Mouse (Mus musculus) neural tube, embryonic 13.5 days (tissue): ENCODE measurements around the gene Itpk1. TPM values are rescaled to one million over a fixed set of nuclear protein-coding genes. Genes with fewer than 3 reads are reported as not detected.
A peak's percentile ranks its signal among the peaks of the same experiment; 100 is the strongest.

Source experiments
- ATAC-seq: fragments of 200-750 bp; cut with Nextera tagmentation; 2 replicates; pipeline ENCODE4 v1.8.0; 2017; ENCODE audit warnings: low read depth, mild to moderate bottlenecking, moderate TSS enrichment, moderate library complexity
- H3K27ac ChIP-seq: fragments of 300-500 bp; sonication (generic); replicated peaks from 2 replicates; pipeline ENCODE4 v1.5.1; 2015; ENCODE audit warnings: moderate library complexity, mild to moderate bottlenecking, inconsistent platforms
- H3K27me3 ChIP-seq: fragments of 300-500 bp; sonication (generic); 2 replicates; pipeline ENCODE4 v1.6.1; 2015; ENCODE audit warnings: mild to moderate bottlenecking, inconsistent platforms
- H3K36me3 ChIP-seq: fragments of 300-500 bp; sonication (generic); 2 replicates; pipeline ENCODE4 v1.6.1; 2015; ENCODE audit warnings: mild to moderate bottlenecking, inconsistent platforms
- H3K4me1 ChIP-seq: fragments of 300-500 bp; sonication (generic); replicated peaks from 2 replicates; pipeline ENCODE4 v1.6.1; 2015; ENCODE audit warnings: inconsistent platforms
- H3K4me2 ChIP-seq: fragments of 300-500 bp; sonication (generic); 2 replicates; pipeline ENCODE4 v1.6.1; 2015; ENCODE audit warnings: inconsistent platforms, mild to moderate bottlenecking, moderate library complexity
- H3K4me3 ChIP-seq: fragments of 300-500 bp; sonication (generic); 2 replicates; pipeline ENCODE4 v1.5.1; 2015; ENCODE audit warnings: mild to moderate bottlenecking, inconsistent platforms
- H3K9ac ChIP-seq: fragments of 300-500 bp; sonication (generic); 2 replicates; pipeline ENCODE4 v1.6.1; 2015; ENCODE audit warnings: moderate library complexity, mild to moderate bottlenecking, inconsistent platforms
- H3K9me3 ChIP-seq: fragments of 300-500 bp; sonication (generic); 2 replicates; pipeline ENCODE4 v1.6.1; 2016; ENCODE audit warnings: inconsistent platforms
- WGBS: fragments of 180-500 bp; shearing (Covaris S2); methylation state at CpG from one replicate; pipeline ENCODE4 v1.1.7; 2015; 5-methylcytosine and 5-hydroxymethylcytosine counted together
- polyA plus RNA-seq: library from polyadenylated mRNA; unstranded; fragments of >200 nt; fragmentation: Nextera tagmentation; extraction: Ambion mirVana; gene quantifications from 2 replicates; pipeline ENCODE4 v1.2.1, GENCODE M21; 2015

Itpk1 gene
- polyA plus RNA-seq, 1 experiment from 2014 or later: 34.0 TPM

- H3K27me3 ChIP-seq: peaks cover 15% of the 10 kb centered on the region
- no peak for ATAC-seq
- H3K9me3 ChIP-seq: no peaks in the 10 kb centered on the region
- H3K9ac ChIP-seq: no peak overlapping the region
- no peak overlapping the region for H3K4me2 ChIP-seq
- H3K27ac ChIP-seq: peak overlapping the region; percentile 34; the same call in 1 of the 2 replicates
- no peak overlapping the region for H3K4me3 ChIP-seq
- H3K4me1 ChIP-seq: peaks cover 36% of the 10 kb centered on the region
- 73% methylated on average over 3 of the region's 3 CpGs for WGBS
- H3K36me3 ChIP-seq: no peaks in the 10 kb centered on the region
These were observed 153.5 kb downstream of the Itpk1 start for GRCm38 (mm10) chr12:102551186-102551585.

GRCm38 (mm10) chr12:102550529-102550928 is 154.2 kb downstream of the Itpk1 start:
- Histone ChIP-seq H3K27me3 (peaks cover 15% of the 10 kb centered on the region), H3K9me3 (no peaks in the 10 kb centered on the region), H3K27ac (no peak overlapping the region), H3K36me3 (no peaks in the 10 kb centered on the region), H3K4me1 (peaks cover 29% of the 10 kb centered on the region), H3K4me2 (no peak overlapping the region), H3K9ac (no peak overlapping the region), H3K4me3 (no peak overlapping the region)
- no peak for ATAC-seq
- 5% methylated on average over 11 of the region's 11 CpGs for WGBS

GRCm38 (mm10) chr12:102545122-102545521 is 159.6 kb downstream of the Itpk1 start:
- Histone ChIP-seq H3K27ac (no peak overlapping the region), H3K27me3 (no peaks in the 10 kb centered on the region), H3K4me1 (no peaks in the 10 kb centered on the region), H3K9me3 (no peaks in the 10 kb centered on the region), H3K4me2 (no peak overlapping the region), H3K4me3 (no peak overlapping the region), H3K9ac (no peak overlapping the region), H3K36me3 (no peaks in the 10 kb centered on the region)
- 58% methylated on average over 6 of the region's 6 CpGs for WGBS
- no peak for ATAC-seq

GRCm38 (mm10) chr12:102541168-102541567 is 163.6 kb downstream of the Itpk1 start:
- over 99% methylated on average over 7 of the region's 7 CpGs for WGBS
- H3K9ac ChIP-seq: no peak overlapping the region
- H3K27me3 ChIP-seq: no peaks in the 10 kb centered on the region

GRCm38 (mm10) chr12:102540278-102540677 is 164.5 kb downstream of the Itpk1 start:
- Histone ChIP-seq H3K4me2 (no peak overlapping the region), H3K36me3 (no peaks in the 10 kb centered on the region), H3K9ac (no peak overlapping the region), H3K27me3 (no peaks in the 10 kb centered on the region), H3K4me3 (no peak overlapping the region), H3K9me3 (no peaks in the 10 kb centered on the region), H3K4me1 (no peaks in the 10 kb centered on the region), H3K27ac (no peak overlapping the region)
- 69% methylated on average over 8 of the region's 8 CpGs for WGBS
- no peak for ATAC-seq

More at GRCm38 (mm10) chr12:102541168-102541567, 163.6 kb downstream of the Itpk1 start:
- H3K9me3 ChIP-seq: no peaks in the 10 kb centered on the region
- H3K4me3 ChIP-seq: no peak overlapping the region
- no peaks in the 10 kb centered on the region for H3K36me3 ChIP-seq
- no peak overlapping the region for H3K27ac ChIP-seq
- no peak for ATAC-seq
- H3K4me2 ChIP-seq: no peak overlapping the region
- no peaks in the 10 kb centered on the region for H3K4me1 ChIP-seq

- WGBS: 53% methylated on average over 1 of the region's 1 CpGs
- H3K4me1 ChIP-seq: no peaks in the 10 kb centered on the region
- ATAC-seq: no peak
- no peaks in the 10 kb centered on the region for H3K9me3 ChIP-seq
- H3K4me2 ChIP-seq: no peak overlapping the region
- H3K36me3 ChIP-seq: no peaks in the 10 kb centered on the region
- H3K27me3 ChIP-seq: no peaks in the 10 kb centered on the region
- H3K4me3 ChIP-seq: no peak overlapping the region
- no peak overlapping the region for H3K9ac ChIP-seq
- H3K27ac ChIP-seq: no peak overlapping the region
These were observed 168.9 kb downstream of the Itpk1 start for GRCm38 (mm10) chr12:102535796-102536195.

GRCm38 (mm10) chr12:102527989-102528388 is 176.7 kb downstream of the Itpk1 start:
- ATAC-seq: no peak
- Histone ChIP-seq H3K27ac (no peak overlapping the region), H3K9me3 (no peaks in the 10 kb centered on the region), H3K4me2 (no peak overlapping the region), H3K36me3 (no peaks in the 10 kb centered on the region), H3K4me1 (no peaks in the 10 kb centered on the region), H3K9ac (no peak overlapping the region), H3K4me3 (no peak overlapping the region), H3K27me3 (no peaks in the 10 kb centered on the region)
- 66% methylated on average over 5 of the region's 5 CpGs for WGBS

DNA sequence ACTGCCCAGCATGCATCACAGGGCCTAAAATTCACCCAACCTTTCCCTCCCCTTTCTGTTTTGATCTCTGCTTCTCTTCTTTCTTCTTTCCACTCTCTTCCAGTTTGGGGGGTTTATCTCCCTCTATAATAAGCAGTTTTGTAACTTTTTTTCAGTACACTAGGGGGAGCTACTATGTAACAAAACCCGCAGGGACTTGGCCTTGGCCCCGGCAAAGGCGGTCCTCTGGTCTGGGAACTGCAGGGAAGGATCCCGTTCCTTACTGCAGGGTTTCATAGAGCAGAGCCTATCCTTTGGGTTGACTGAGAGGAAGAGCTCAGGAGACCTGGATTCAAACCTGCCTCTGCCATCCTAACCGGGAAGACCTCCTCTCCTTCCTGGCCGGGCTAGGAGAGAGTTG is 180.0 kb downstream of the Itpk1 start:
- WGBS: 27% methylated on average over 6 of the region's 6 CpGs
- no peak for ATAC-seq

DNA sequence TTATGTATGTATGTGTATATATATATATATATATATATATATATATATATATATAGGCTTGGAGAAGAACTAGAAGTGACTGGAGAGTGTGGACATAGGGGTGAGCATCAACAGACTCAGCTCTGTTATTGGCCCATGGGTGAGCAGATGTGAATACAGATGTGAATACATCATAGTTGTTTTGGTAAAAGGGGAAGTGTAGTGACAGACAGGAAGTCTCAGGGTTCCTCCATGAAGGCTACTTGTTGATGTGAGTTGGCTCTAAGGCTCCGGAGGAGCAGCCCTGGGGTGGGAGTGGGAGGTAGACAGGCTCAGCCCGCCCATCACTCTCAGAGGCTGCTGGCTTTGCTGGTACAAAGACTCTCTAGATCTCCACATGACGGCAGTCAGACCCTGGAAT is 180.5 kb downstream of the Itpk1 start:
- peaks cover 8% of the 10 kb centered on the region; the same call in 1 of the 2 replicates for H3K4me1 ChIP-seq
- no peak overlapping the region for H3K4me3 ChIP-seq
- no peak overlapping the region for H3K27ac ChIP-seq
- H3K9ac ChIP-seq: no peak overlapping the region
- no peak for ATAC-seq
- no peak overlapping the region for H3K4me2 ChIP-seq
- 67% methylated on average over 3 of the region's 3 CpGs for WGBS
- no peaks in the 10 kb centered on the region for H3K27me3 ChIP-seq
- no peaks in the 10 kb centered on the region for H3K36me3 ChIP-seq
- H3K9me3 ChIP-seq: no peaks in the 10 kb centered on the region

More for the DNA sequence above, 180.0 kb downstream of the Itpk1 start:
- Histone ChIP-seq H3K9me3 (no peaks in the 10 kb centered on the region), H3K4me2 (no peak overlapping the region), H3K36me3 (no peaks in the 10 kb centered on the region), H3K4me1 (peaks cover 8% of the 10 kb centered on the region; the same call in 1 of the 2 replicates), H3K27me3 (no peaks in the 10 kb centered on the region), H3K9ac (no peak overlapping the region), H3K4me3 (no peak overlapping the region), H3K27ac (no peak overlapping the region)

DNA sequence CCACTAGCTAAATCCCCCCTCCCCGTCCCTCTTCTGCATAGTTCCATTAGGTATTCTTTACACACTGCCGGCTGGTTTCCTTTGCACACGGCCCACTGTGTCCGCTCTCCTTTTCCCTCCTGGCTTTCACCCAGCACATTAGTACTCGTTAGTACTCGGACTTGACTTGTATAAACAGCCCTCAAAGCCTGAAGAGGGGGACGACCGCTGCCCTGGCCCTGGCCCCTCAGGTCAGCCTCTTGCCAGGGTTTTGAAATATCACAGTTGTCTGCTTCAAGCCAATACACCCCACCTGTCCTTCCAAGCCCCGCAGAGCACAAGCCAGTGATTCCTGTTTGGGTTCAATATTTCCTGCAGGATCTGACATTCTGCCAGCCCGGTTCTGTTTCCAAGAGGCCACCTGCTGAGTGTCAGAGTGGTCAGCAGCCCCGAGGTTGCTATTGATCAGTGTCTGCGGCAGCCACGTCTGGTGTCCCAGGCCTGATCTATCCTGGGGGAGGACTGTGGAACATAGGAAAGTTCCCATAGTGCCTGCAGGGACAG is 182.9 kb downstream of the Itpk1 start:
- 46% methylated on average over 13 of the region's 13 CpGs for WGBS

GRCm38 (mm10) chr12:102519929-102520720 is 184.6 kb downstream of the Itpk1 start:
- Histone ChIP-seq H3K36me3 (no peaks in the 10 kb centered on the region), H3K4me1 (peaks cover 8% of the 10 kb centered on the region; the same call in 1 of the 2 replicates), H3K9me3 (no peaks in the 10 kb centered on the region), H3K27ac (no peak overlapping the region), H3K9ac (no peak overlapping the region), H3K27me3 (no peaks in the 10 kb centered on the region), H3K4me2 (no peak overlapping the region), H3K4me3 (no peak overlapping the region)
- ATAC-seq: no peak
- WGBS: 87% methylated on average over 12 of the region's 12 CpGs

More for the DNA sequence above, 182.9 kb downstream of the Itpk1 start:
- Histone ChIP-seq H3K9ac (no peak overlapping the region), H3K4me2 (no peak overlapping the region), H3K4me3 (no peak overlapping the region), H3K36me3 (no peaks in the 10 kb centered on the region), H3K4me1 (peaks cover 8% of the 10 kb centered on the region; the same call in 1 of the 2 replicates), H3K27me3 (no peaks in the 10 kb centered on the region), H3K27ac (no peak overlapping the region), H3K9me3 (no peaks in the 10 kb centered on the region)
- no peak for ATAC-seq
